Mouse (Mus musculus): Measurements from ENCODE around the gene Corin. TPM values are rescaled to one million over a fixed set of nuclear protein-coding genes. Genes with fewer than 3 reads are reported as not detected.

Gene Corin
- polyA plus RNA-seq, 1 experiment from 2014 or later, result 0.01 TPM

DNA sequence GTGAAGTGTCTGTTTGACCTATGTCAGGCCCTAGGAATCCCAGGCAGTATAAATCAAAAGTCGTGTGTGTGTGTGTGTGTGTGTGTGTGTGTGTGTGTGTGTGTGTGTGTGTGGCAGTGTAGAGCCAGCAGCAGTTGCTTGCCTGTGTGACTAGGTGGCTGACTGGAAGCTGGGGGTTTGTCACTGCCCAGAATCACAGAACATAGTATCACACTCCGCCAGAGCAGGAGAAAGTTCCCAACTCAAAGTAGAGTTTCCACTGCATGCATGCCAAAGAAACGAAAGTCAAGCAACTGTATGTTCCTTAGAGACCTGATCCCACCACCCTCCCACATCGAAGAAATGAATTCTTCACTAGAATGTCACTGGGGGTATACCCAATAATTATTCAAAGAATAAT is 61.3 kb downstream of the Corin start:
- Histone ChIP-seq H3K27me3 (no peaks in the 10 kb centered on the region), H3K9me3 (replicated peaks) (no peaks in the 10 kb centered on the region), H3K4me3 (replicated peaks) (no peak overlapping the region), H3K4me2 (no peak overlapping the region), H3K9ac (no peak overlapping the region), H3K27ac (replicated peaks) (no peak overlapping the region), H3K36me3 (replicated peaks) (no peaks in the 10 kb centered on the region), H3K4me1 (replicated peaks) (no peaks in the 10 kb centered on the region)
- no peak for ATAC-seq (ENCODE audit: insufficient read depth)
- 54% methylated on average over 4 of the region's 4 CpGs for WGBS (ENCODE audit: insufficient replicate concordance)

DNA sequence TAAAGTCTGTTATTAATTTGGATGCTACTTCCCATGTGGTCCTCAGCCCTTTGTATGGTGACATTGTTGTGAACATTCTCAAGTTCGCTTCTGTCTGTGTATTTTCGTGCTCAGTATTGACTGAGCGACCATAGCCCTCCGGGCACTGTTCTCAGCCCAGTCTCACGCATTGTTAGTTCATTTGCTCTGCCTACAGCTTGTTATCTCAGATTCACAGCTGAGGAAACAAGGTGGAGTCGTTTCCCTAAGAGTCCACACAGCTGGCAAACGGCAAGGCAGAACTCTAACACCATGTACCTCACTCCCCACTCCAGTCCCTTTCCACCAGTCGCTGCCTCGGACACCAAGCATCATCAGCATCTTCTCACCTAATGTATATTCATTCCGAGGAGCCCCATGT is 63.1 kb downstream of the Corin start:
- ATAC-seq (ENCODE audit: insufficient read depth), result no peak
- Histone ChIP-seq H3K9me3 (replicated peaks) (no peaks in the 10 kb centered on the region), H3K4me1 (replicated peaks) (no peaks in the 10 kb centered on the region), H3K27me3 (no peaks in the 10 kb centered on the region), H3K4me2 (no peak overlapping the region), H3K9ac (no peak overlapping the region), H3K27ac (replicated peaks) (no peak overlapping the region), H3K36me3 (replicated peaks) (no peaks in the 10 kb centered on the region), H3K4me3 (replicated peaks) (no peak overlapping the region)
- WGBS (ENCODE audit: insufficient replicate concordance), result 43% methylated on average over 10 of the region's 10 CpGs

DNA sequence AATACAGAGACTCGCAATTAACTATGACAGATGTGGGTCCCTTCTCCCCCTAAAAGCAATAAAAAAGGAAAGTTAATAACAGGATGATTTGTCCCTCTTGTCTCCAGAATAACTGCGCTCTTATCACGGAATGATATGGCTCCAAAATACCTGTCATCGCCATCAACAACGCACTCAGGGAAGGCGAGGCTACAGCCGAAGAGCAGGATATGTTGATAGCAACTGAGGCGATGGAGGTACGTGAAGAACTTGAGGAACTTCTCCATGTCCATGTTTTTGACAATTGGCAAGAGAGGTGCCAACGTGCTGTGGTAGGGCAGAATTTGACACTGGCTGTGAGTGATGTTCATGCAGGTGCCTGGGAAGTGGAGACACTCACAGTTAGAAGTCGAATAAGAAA is 69.2 kb downstream of the Corin start:
- Histone ChIP-seq H3K4me2 (no peak overlapping the region), H3K4me1 (replicated peaks) (no peaks in the 10 kb centered on the region), H3K27ac (replicated peaks) (no peak overlapping the region), H3K4me3 (replicated peaks) (no peak overlapping the region), H3K36me3 (replicated peaks) (no peaks in the 10 kb centered on the region), H3K9me3 (replicated peaks) (no peaks in the 10 kb centered on the region), H3K27me3 (no peaks in the 10 kb centered on the region), H3K9ac (no peak overlapping the region)
- WGBS (ENCODE audit: insufficient replicate concordance), result 71% methylated on average over 11 of the region's 11 CpGs
- no peak for ATAC-seq (ENCODE audit: insufficient read depth)

- H3K4me3 ChIP-seq (replicated peaks), result no peak overlapping the region
- H3K4me1 ChIP-seq (replicated peaks), result no peaks in the 10 kb centered on the region
- no peaks in the 10 kb centered on the region for H3K9me3 ChIP-seq (replicated peaks)
- no peaks in the 10 kb centered on the region for H3K36me3 ChIP-seq (replicated peaks)
- WGBS (ENCODE audit: insufficient replicate concordance), result 49% methylated on average over 3 of the region's 3 CpGs
- no peak overlapping the region for H3K27ac ChIP-seq (replicated peaks)
- H3K4me2 ChIP-seq, result no peak overlapping the region
- no peak overlapping the region for H3K9ac ChIP-seq
- ATAC-seq (ENCODE audit: insufficient read depth), result no peak
- H3K27me3 ChIP-seq, result no peaks in the 10 kb centered on the region
Observed at GRCm38 (mm10) chr5:72431856-72432255, 72.4 kb downstream of the Corin start.

- no peaks in the 10 kb centered on the region for H3K4me1 ChIP-seq (replicated peaks)
- H3K4me2 ChIP-seq, result no peak overlapping the region
- no peak overlapping the region for H3K9ac ChIP-seq
- H3K9me3 ChIP-seq (replicated peaks), result no peaks in the 10 kb centered on the region
- no peaks in the 10 kb centered on the region for H3K27me3 ChIP-seq
- no peak overlapping the region for H3K4me3 ChIP-seq (replicated peaks)
- no peak for ATAC-seq (ENCODE audit: insufficient read depth)
- H3K27ac ChIP-seq (replicated peaks), result no peak overlapping the region
- WGBS (ENCODE audit: insufficient replicate concordance), result 63% methylated on average over 4 of the region's 4 CpGs
- no peaks in the 10 kb centered on the region for H3K36me3 ChIP-seq (replicated peaks)
Observed at GRCm38 (mm10) chr5:72427556-72427955, 76.7 kb downstream of the Corin start.

- ATAC-seq (ENCODE audit: insufficient read depth), result no peak
- Histone ChIP-seq H3K27me3 (no peaks in the 10 kb centered on the region), H3K36me3 (replicated peaks) (no peaks in the 10 kb centered on the region), H3K4me3 (replicated peaks) (no peak overlapping the region), H3K27ac (replicated peaks) (no peak overlapping the region), H3K9me3 (replicated peaks) (no peaks in the 10 kb centered on the region), H3K4me1 (replicated peaks) (no peaks in the 10 kb centered on the region), H3K4me2 (no peak overlapping the region), H3K9ac (no peak overlapping the region)
Observed at GRCm38 (mm10) chr5:72425342-72426010, 78.8 kb downstream of the Corin start.

DNA sequence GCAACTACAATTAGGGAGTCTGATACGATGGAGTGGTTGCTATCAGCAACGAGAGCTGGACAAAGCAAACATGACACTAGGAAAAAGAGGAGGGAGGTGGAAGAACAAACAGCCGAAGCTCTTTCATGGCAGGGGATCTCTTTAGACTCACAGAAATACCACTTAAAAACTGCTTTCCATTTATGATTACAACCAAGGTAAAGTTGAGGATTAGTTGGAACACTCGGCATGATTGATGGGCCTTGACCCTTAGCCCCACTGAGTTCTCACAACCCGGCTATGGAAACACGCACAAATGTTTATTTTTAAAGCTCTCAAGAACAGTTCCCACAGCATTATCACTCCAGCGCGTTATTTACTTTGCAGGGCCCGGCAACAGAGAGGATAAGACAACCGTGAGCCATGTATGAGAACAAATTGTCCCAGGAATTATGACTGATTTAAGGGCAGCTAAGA is 92.4 kb downstream of the Corin start:
- no peaks in the 10 kb centered on the region for H3K4me1 ChIP-seq (replicated peaks)
- 50% methylated on average over 10 of the region's 10 CpGs for WGBS (ENCODE audit: insufficient replicate concordance)
- no peaks in the 10 kb centered on the region for H3K36me3 ChIP-seq (replicated peaks)
- no peak overlapping the region for H3K9ac ChIP-seq
- H3K27ac ChIP-seq (replicated peaks), result no peak overlapping the region
- H3K9me3 ChIP-seq (replicated peaks), result no peaks in the 10 kb centered on the region
- no peaks in the 10 kb centered on the region for H3K27me3 ChIP-seq
- no peak overlapping the region for H3K4me2 ChIP-seq
- H3K4me3 ChIP-seq (replicated peaks), result no peak overlapping the region
- no peak for ATAC-seq (ENCODE audit: insufficient read depth)

DNA sequence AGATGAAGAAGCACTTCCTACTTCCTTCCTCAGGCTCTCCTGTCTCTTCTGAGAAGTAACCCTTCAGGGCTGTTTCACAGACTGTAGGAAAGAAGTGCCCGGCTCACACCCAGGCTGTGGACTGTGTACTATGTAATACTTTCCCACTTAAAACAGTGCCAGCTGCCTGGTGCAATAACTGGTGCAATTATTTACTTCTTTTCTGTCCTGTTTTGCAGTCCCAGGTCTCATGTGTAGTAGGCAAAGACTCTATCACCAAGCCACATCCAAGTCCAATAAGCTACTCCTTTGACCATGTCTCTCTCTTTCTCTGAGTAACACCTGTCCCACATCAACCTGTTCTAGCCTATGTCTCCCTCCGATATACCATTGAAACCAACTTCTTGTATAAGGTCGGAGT is 93.4 kb downstream of the Corin start:
- Histone ChIP-seq H3K36me3 (replicated peaks) (no peaks in the 10 kb centered on the region), H3K9ac (no peak overlapping the region), H3K4me3 (replicated peaks) (no peak overlapping the region), H3K4me2 (no peak overlapping the region), H3K9me3 (replicated peaks) (no peaks in the 10 kb centered on the region), H3K27ac (replicated peaks) (no peak overlapping the region), H3K4me1 (replicated peaks) (no peaks in the 10 kb centered on the region), H3K27me3 (no peaks in the 10 kb centered on the region)
- WGBS (ENCODE audit: insufficient replicate concordance), result 70% methylated on average over 3 of the region's 3 CpGs
- ATAC-seq (ENCODE audit: insufficient read depth), result no peak

- Histone ChIP-seq H3K4me2 (no peak overlapping the region), H3K4me3 (replicated peaks) (no peak overlapping the region), H3K9ac (no peak overlapping the region), H3K36me3 (replicated peaks) (no peaks in the 10 kb centered on the region), H3K27me3 (no peaks in the 10 kb centered on the region), H3K27ac (replicated peaks) (no peak overlapping the region), H3K4me1 (replicated peaks) (no peaks in the 10 kb centered on the region), H3K9me3 (replicated peaks) (no peaks in the 10 kb centered on the region)
- WGBS (ENCODE audit: insufficient replicate concordance), result 72% methylated on average over 9 of the region's 9 CpGs
- ATAC-seq (ENCODE audit: insufficient read depth), result no peak
Observed at GRCm38 (mm10) chr5:72403376-72403775, 100.9 kb downstream of the Corin start.

- H3K4me2 ChIP-seq, result no peak overlapping the region
- no peak overlapping the region for H3K27ac ChIP-seq (replicated peaks)
- H3K9me3 ChIP-seq (replicated peaks), result no peaks in the 10 kb centered on the region
- H3K27me3 ChIP-seq, result no peaks in the 10 kb centered on the region
- ATAC-seq (ENCODE audit: insufficient read depth), result no peak
- no peaks in the 10 kb centered on the region for H3K36me3 ChIP-seq (replicated peaks)
- no peak overlapping the region for H3K4me3 ChIP-seq (replicated peaks)
- no peaks in the 10 kb centered on the region for H3K4me1 ChIP-seq (replicated peaks)
- 79% methylated on average over 5 of the region's 5 CpGs for WGBS (ENCODE audit: insufficient replicate concordance)
- H3K9ac ChIP-seq, result no peak overlapping the region
Observed at GRCm38 (mm10) chr5:72402913-72403312, 101.4 kb downstream of the Corin start.

DNA sequence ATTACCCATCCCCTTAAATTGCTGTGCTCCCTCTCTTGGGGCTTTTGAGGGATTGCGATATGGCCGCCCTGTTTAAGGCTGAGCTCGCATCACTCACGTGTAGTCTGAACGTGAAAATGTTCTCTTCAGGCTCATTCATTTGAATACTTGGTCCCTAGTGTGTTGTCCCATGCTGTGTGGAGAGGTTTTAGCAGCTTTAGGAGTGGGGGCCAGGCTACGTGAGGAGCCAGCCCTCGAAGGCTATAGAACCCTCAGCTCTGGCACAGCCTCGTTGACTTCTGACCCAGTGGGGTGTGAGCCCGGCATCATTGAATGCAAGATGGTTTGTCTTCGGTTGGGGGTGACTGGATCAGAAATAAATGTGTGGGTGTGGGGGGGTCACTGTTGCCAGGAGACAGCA is 102.5 kb downstream of the Corin start:
- Histone ChIP-seq H3K4me1 (replicated peaks) (no peaks in the 10 kb centered on the region), H3K9ac (no peak overlapping the region), H3K9me3 (replicated peaks) (no peaks in the 10 kb centered on the region), H3K36me3 (replicated peaks) (no peaks in the 10 kb centered on the region), H3K4me3 (replicated peaks) (no peak overlapping the region), H3K4me2 (no peak overlapping the region), H3K27ac (replicated peaks) (no peak overlapping the region), H3K27me3 (no peaks in the 10 kb centered on the region)
- WGBS (ENCODE audit: insufficient replicate concordance), result 76% methylated on average over 10 of the region's 10 CpGs
- no peak for ATAC-seq (ENCODE audit: insufficient read depth)

DNA sequence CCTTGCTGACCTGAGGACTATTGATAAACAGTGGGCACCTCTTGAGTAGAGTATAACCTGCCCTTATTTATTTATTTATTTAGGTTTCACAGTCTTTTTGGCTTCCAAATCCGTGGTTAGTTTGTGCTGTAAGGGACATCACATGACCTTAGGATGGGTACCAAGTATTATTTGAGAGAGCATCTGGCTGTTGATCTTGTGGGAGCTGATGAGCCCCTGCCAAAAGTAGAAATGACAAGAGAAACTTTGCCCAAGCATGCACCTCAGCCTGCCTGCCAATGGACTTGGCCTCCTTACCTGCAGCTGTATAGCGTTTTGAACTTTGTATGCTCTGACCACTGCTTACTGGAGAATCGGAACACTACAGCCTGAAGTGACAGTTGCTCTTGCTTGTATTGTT is 103.0 kb downstream of the Corin start:
- Histone ChIP-seq H3K4me1 (replicated peaks) (no peaks in the 10 kb centered on the region), H3K27ac (replicated peaks) (no peak overlapping the region), H3K4me3 (replicated peaks) (no peak overlapping the region), H3K27me3 (no peaks in the 10 kb centered on the region), H3K36me3 (replicated peaks) (no peaks in the 10 kb centered on the region), H3K9ac (no peak overlapping the region), H3K4me2 (no peak overlapping the region), H3K9me3 (replicated peaks) (no peaks in the 10 kb centered on the region)
- no peak for ATAC-seq (ENCODE audit: insufficient read depth)
- WGBS (ENCODE audit: insufficient replicate concordance), result 64% methylated on average over 3 of the region's 3 CpGs
